Mouse (Mus musculus) neutrophil, adult 5-6 weeks (primary cell): ENCODE results near the gene Gm49711. TPM values are rescaled to one million over a fixed set of nuclear protein-coding genes. Genes with fewer than 3 reads are reported as not detected.
"Not testable (repeated sequence)": the region's sequence is repeated elsewhere in the genome, so short reads cannot be mapped to it uniquely, and the experiment has no call there.

ENCODE experiments used
- ATAC-seq: fragments of 151-379, 151-347 bp; 2 replicates; pipeline ENCODE4 v1.8.0; 2017; ENCODE audit warnings: mild to moderate bottlenecking, moderate TSS enrichment; ENCODE audit not compliant: insufficient number of reproducible peaks, poor library complexity, low FRiP score, severe bottlenecking; ENCODE audit errors: extremely low read depth
- total RNA-seq: library from RNA; stranded (forward); fragments of 200-1000 nt; gene quantifications from 2 replicates; pipeline ENCODE4 v1.2.3, GENCODE M21; 2017

The Gm49711 gene
- total RNA-seq, 1 experiment from 2014 or later = not detected

GRCm38 (mm10) chr16:92058644-92059620 is 816 bp downstream of the Gm49711 start:
- ATAC-seq = no peak

GRCm38 (mm10) chr16:92060213-92060612 is 2.1 kb downstream of the Gm49711 start:
- ATAC-seq = no peak

- no peak for ATAC-seq
Measured at GRCm38 (mm10) chr16:92061586-92061985, 3.5 kb downstream of the Gm49711 start.

- ATAC-seq = no peak
Measured at GRCm38 (mm10) chr16:92062832-92063231, 4.7 kb downstream of the Gm49711 start.

- no peak for ATAC-seq
Measured at GRCm38 (mm10) chr16:92064801-92065200, 6.7 kb downstream of the Gm49711 start.

GRCm38 (mm10) chr16:92070338-92070737 is 12.2 kb downstream of the Gm49711 start:
- no peak for ATAC-seq

GRCm38 (mm10) chr16:92076797-92077196 is 18.7 kb downstream of the Gm49711 start:
- ATAC-seq = no peak

- no peak for ATAC-seq
Measured at GRCm38 (mm10) chr16:92083771-92084453, 25.8 kb downstream of the Gm49711 start.

GRCm38 (mm10) chr16:92089225-92089624 is 31.1 kb downstream of the Gm49711 start:
- no peak for ATAC-seq

GRCm38 (mm10) chr16:92091876-92092275 is 33.8 kb downstream of the Gm49711 start:
- no peak for ATAC-seq

- no peak for ATAC-seq
Measured at GRCm38 (mm10) chr16:92098351-92099051, 40.4 kb downstream of the Gm49711 start.

GRCm38 (mm10) chr16:92099598-92099997 is 41.5 kb downstream of the Gm49711 start:
- ATAC-seq = no peak

GRCm38 (mm10) chr16:92100111-92100510 is 42.0 kb downstream of the Gm49711 start:
- ATAC-seq = no peak

- ATAC-seq = no peak
Measured at GRCm38 (mm10) chr16:92102115-92102514, 44.0 kb downstream of the Gm49711 start.

GRCm38 (mm10) chr16:92102931-92103330 is 44.8 kb downstream of the Gm49711 start:
- not testable (repeated sequence) for ATAC-seq

GRCm38 (mm10) chr16:92103572-92104331 is 45.6 kb downstream of the Gm49711 start:
- no peak for ATAC-seq

- no peak for ATAC-seq
Measured at GRCm38 (mm10) chr16:92104332-92104590, 46.1 kb downstream of the Gm49711 start.

- no peak for ATAC-seq
Measured at GRCm38 (mm10) chr16:92104951-92105350, 46.8 kb downstream of the Gm49711 start.

GRCm38 (mm10) chr16:92105631-92106030 is 47.5 kb downstream of the Gm49711 start:
- ATAC-seq = no peak
